Mouse (Mus musculus): Measurements from ENCODE around the gene Pole3.

Gene Pole3

GRCm38 (mm10) chr4:62524651-62525488 is at the start of gene Pole3, which contains the start of gene 4933430I17Rik:
Gene Pole3, minus strand, starts transcription at chr4:62525068.
Gene 4933430I17Rik, plus strand, starts transcription at chr4:62525369.
- DNase-seq, result peak; percentile 93 to 98

GRCm38 (mm10) chr4:62570029-62570428 is 45.2 kb upstream of the Pole3 start:
- DNase-seq, result no peak

DNA sequence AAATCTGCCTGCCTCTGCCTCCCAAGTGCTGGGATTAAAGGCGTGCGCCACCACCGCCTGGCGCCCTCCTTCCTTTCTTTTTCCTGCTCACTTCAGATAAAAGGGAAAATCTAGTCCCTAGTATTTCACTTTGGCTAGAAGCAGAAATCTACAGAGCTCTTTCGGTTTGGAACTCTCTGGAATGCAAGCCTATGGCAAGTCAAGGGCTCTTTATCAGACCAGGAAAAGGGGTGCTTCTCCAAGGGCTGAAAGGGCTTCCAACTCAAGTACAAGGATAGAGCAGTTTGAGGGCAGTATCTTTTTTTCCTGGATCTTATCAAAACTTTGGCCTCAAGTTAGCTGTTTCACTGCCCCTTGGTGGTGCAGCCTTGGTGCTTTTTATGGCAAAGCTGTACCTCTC is 44.7 kb upstream of the Pole3 start:
- no peak for DNase-seq

DNA sequence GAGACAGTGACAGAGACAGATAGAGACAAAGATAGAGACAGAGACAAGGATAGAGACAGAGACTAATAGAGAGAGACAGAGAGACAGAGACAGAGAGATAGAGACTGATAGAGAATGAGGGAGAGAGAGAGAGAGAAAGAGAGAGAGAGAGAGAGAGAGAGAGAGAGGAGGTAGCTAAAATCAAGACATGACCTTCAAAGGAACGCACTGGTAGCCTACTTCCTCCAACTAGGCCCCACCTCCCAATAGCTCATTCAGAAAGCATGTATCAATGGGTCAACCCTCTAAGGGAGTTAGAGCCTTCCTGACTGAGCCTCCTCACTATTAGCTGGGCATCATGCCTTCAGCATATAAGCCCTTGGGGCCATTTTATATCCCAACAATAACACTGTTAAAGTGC is 43.5 kb upstream of the Pole3 start:
- DNase-seq, result no peak

GRCm38 (mm10) chr4:62567696-62568095 is 42.8 kb upstream of the Pole3 start:
- peak; percentile 63 to 69 for DNase-seq

DNA sequence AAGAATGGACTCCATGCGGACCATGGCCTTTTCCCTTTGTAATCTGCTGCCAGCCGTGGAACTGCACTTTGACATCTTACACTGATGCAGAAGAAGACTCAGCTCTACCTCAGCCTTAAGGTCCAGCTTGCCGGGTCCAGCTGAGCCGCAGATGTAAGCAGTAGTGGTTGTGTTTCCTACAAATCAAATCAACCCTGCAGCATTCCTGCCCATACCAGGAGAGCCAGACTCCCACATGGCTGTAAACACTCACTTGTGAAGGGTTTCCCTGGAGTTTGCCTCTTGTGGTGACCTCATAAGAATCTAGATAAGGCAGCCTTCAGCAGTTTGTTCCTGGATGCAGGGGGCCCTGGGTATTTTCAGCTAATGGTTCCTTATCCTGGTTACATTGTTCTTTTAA is 41.7 kb upstream of the Pole3 start:
- no peak for DNase-seq

DNA sequence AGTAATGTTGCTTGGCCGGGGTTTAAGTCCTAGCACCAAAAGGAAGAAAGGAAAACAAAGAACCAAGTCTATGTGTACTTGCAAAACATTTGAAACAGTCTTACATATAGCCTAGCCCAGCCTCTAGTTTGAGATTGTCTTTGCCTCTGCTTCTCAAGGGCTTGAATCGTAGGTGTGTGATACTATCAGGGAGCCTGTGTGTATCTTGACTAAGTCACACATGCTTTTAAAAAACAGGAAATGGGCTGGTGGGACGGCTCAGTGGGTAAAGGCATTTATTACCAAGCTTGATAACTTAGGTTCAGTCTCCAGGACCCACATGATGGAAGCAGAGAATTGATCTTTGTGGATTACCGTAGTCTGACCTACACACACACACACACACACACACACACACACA is 37.1 kb upstream of the Pole3 start:
- DNase-seq, result no peak

GRCm38 (mm10) chr4:62561630-62562001 is 36.7 kb upstream of the Pole3 start:
- DNase-seq, result no peak

DNA sequence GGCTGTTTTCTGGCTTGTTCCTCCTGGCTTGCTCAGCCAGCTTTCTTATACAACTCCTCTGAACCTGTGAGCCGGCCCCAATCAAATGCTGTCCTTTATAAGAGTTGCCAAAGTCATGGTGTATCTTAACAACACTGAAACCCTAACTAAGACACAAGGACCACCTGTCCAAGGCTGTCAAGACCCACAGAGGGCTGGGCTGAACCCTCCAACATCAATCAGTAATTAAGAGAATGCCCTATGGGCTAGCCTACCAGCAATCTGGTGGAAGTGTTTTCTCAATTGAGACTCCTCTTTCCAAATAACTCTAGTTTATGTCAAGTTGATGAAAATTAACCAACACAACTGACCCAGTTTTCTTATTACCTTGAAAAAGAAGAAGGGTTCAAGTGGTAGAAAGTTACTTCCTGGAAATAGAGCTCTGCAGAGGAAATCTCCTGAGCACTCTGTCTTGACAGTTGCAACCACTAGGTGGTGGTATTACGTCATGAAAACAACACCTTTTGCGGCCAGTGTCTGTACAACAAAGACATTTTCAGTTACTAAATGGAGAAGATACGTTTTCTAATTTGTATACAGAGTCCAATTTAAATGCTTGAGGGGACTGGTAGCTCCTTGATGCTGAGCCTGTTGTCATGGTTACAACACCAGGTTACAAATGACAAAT is 36.2 kb upstream of the Pole3 start:
- DNase-seq, result peak; percentile 72 to 84

GRCm38 (mm10) chr4:62559797-62560329 is 35.0 kb upstream of the Pole3 start, which contains the start of gene Rgs3:
Gene Rgs3, plus strand, starts transcription at chr4:62559847.
- DNase-seq, result no peak

DNA sequence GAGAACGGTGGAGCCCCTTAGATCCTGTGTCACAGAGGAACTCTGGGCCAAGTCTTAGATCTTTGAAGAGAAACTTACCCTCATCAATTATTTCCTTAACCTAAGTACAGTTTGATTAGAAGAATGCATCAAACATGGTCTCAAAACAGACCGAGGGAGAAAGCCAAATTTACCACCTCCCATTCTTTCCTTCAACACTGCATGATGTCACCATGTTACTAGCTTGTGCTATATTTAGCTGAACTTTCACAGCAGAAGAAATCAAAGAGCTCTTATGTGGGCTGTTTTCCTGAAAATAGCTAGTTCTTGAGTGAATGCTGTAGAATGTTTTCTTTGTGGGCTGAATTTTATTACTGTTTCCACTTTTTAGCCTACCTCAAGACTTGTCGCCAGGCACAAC is 32.6 kb upstream of the Pole3 start:
- DNase-seq, result no peak

DNA sequence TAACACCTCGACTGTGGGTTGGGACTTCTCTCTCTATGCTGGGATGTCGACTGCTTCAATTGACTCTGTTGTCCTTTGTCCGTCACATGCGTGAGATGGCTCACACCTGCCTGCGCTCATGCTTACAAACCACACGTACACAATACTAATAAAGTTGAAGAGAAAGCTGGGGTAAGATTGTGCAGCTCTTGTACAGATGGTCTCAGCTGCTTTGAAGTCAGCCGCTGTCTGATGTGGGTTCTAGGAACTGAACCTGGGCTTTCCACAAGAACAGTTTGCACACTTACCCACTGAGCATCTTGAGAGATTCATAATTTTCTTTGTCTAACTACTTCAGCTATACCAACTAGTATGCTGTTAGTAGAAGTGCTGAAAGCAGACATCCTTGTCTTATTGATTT is 27.1 kb upstream of the Pole3 start:
- DNase-seq, result no peak

- no peak for DNase-seq
Observed at GRCm38 (mm10) chr4:62544801-62545200, 19.9 kb upstream of the Pole3 start.

- DNase-seq, result no peak
Observed at GRCm38 (mm10) chr4:62543782-62544181, 18.9 kb upstream of the Pole3 start.

GRCm38 (mm10) chr4:62541802-62542201 is 16.9 kb upstream of the Pole3 start:
- DNase-seq, result no peak

DNA sequence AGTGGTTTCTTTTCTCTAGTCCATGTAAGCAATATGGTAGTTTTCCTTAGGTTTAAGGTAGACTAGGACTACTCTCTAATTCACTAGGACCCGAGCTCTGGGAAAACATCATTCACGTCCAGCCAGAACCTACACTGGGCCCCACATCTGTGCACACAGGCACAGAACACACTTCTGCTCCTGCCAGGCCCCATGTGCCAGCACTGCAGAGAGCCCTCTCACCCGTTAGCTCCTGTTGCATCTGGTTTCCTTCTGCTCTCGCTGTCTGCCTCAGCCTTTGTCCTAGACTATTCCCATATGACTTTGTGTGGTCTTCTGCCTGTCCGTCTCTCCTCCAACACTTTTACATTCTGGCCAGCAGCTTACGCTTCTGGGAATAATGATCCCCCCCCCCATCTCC is 8.9 kb upstream of the Pole3 start:
- DNase-seq, result no peak

DNA sequence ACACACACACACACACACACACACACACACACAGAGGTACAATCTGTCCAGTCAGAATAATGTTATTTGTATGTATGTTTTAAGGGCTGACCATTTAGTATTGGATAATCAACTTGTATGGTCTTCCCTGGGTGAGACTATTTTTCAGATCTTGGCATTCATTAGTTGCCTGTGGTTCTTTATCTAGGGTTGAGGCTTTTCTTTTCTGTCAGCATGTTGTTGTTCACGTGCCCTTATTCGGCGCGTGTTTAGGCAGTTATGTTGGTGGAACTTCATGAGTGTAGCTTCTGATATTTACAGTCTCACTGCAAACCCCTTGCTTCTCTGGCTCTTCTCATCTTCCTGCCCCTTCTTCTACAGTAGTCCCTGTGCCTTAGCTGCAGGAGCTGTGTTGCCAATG is 2.8 kb upstream of the Pole3 start:
- no peak for DNase-seq

GRCm38 (mm10) chr4:62526256-62526655 is 1.4 kb upstream of the Pole3 start:
- DNase-seq, result no peak

- no peak for DNase-seq
Observed at GRCm38 (mm10) chr4:62525489-62525811, 582 bp upstream of the Pole3 start.

DNA sequence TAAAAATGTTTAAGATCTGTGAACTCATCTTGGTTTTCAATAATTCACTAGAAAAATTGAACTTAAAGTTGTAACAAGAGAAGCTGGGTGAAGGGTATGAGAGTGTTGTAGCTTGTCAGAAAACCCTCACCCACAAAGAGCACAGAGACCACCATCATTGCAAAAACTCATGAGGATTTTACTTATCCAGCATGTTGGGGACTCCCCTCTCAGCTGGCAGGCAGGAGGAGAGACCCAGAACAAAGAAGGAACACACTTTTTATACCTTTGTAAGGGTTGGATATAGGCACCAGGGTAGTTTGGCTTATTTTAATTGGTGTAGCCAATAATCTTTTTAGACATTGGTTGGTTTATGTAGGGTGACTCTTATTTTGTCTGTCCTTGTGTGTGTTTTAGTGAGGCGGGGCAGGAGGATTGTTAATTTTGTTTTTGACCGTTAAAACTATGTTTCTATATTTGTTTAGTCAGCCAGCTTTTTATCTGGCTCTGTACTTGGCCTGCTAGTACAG is 3.9 kb downstream of the Pole3 start:
- DNase-seq, result no peak

DNA sequence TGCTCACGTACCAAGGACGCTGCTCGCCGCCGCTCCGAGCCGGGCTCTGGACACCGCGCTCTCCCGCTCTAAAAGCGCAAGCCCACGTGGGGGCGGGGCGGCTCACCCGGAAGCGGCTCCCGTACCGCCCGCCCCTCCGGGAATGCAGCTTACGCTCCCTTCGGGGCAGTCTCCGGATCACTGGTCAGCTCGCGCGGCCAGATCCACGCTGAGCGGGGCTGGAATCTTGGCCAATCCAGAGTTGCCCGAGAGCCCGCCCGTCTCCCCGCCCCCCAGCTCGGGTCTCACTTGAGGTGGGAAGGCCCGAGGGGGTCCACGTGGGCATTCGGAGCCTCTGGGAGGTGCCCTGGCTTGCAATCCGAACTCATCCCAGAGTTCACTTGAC is 5.0 kb downstream of the Pole3 start, which contains the start of gene Alad:
Gene Alad (minus strand): TSS at position 70 of the 385 bp plus-strand sequence.
- DNase-seq, result peak; percentile 80 to 87

GRCm38 (mm10) chr4:62519122-62519848 is 5.6 kb downstream of the Pole3 start:
- no peak for DNase-seq
